Mouse (Mus musculus) adrenal gland, adult 2 months (tissue): ENCODE data around the gene Bloc1s1. TPM values are rescaled to one million over a fixed set of nuclear protein-coding genes. Genes with fewer than 3 reads are reported as not detected.

ENCODE experiments used
- polyA plus RNA-seq: library from polyadenylated mRNA; depleted of rRNA; stranded (reverse); fragments of >200 nt; gene quantifications from 2 replicates; pipeline ENCODE4 v1.2.3, GENCODE M21; 2012; rRNA removed
- total RNA-seq, 2 experiments: library from RNA; stranded (reverse); gene quantifications; 2 replicates each; pipeline ENCODE4 v1.2.3; 2021

The Bloc1s1 gene
- total and polyA plus RNA-seq, 3 experiments = 99.2 to 223 (median 174) TPM

Other genes starting within 250 kb of the Bloc1s1 start
- 10 to 100 TPM; 29.2 to 32.7 TPM for gene Suox, start 250.0 kb downstream of the Bloc1s1 start, total RNA-seq
- gene Suox, start 250.0 kb downstream of the Bloc1s1 start, polyA plus RNA-seq = 10.2 and 10.8 TPM in 2 replicates
- gene Rab5b, start 227.8 kb downstream of the Bloc1s1 start, total RNA-seq = 100 to 1,000 TPM; 112 to 127 TPM
- gene Rab5b, start 227.8 kb downstream of the Bloc1s1 start, polyA plus RNA-seq = 46.5 and 69.5 TPM in 2 replicates
- 1 to 10 TPM in 1 of 2 experiments, under 1 TPM in 1; 0.86 to 1.0 TPM for gene Pmel, start 219.8 kb downstream of the Bloc1s1 start, total RNA-seq
- 0.30 and 0.76 TPM in 2 replicates for gene Pmel, start 219.8 kb downstream of the Bloc1s1 start, polyA plus RNA-seq
- gene Cdk2, start 219.0 kb downstream of the Bloc1s1 start, total RNA-seq = 10 to 100 TPM; 12.6 to 16.2 TPM
- gene Cdk2, start 219.0 kb downstream of the Bloc1s1 start, polyA plus RNA-seq = 10.5 and 10.7 TPM in 2 replicates
- gene Dgka, start 179.2 kb downstream of the Bloc1s1 start, total RNA-seq = 10 to 100 TPM; 11.4 to 26.1 TPM
- gene Dgka, start 179.2 kb downstream of the Bloc1s1 start, polyA plus RNA-seq = 10.5 and 11.0 TPM in 2 replicates
- 10 to 100 TPM; 22.9 to 26.5 TPM for gene Pym1, start 176.1 kb downstream of the Bloc1s1 start, total RNA-seq
- 11.5 and 15.5 TPM in 2 replicates for gene Pym1, start 176.1 kb downstream of the Bloc1s1 start, polyA plus RNA-seq
- gene Mmp19, start 133.1 kb downstream of the Bloc1s1 start, total RNA-seq = 10 to 100 TPM; 35.8 to 64.4 TPM
- gene Mmp19, start 133.1 kb downstream of the Bloc1s1 start, polyA plus RNA-seq = 16.0 and 16.8 TPM in 2 replicates
- 10 to 100 TPM; 61.8 to 77.2 TPM for gene Dnajc14, start 120.0 kb downstream of the Bloc1s1 start, total RNA-seq
- gene Dnajc14, start 120.0 kb downstream of the Bloc1s1 start, polyA plus RNA-seq = 7.1 and 10.6 TPM in 2 replicates
- 1 to 10 TPM; 6.7 to 9.4 TPM for gene Tmem198b, start 119.7 kb downstream of the Bloc1s1 start, total RNA-seq
- 15.6 and 18.0 TPM in 2 replicates for gene Tmem198b, start 119.7 kb downstream of the Bloc1s1 start, polyA plus RNA-seq
- 10 to 100 TPM; 52.7 to 55.8 TPM for gene Sarnp, start 106.7 kb downstream of the Bloc1s1 start, total RNA-seq
- 1.3 and 1.5 TPM in 2 replicates for gene Sarnp, start 106.7 kb downstream of the Bloc1s1 start, polyA plus RNA-seq
- 10 to 100 TPM; 52.3 to 64.8 TPM for gene Ormdl2, start 102.4 kb downstream of the Bloc1s1 start, total RNA-seq
- 29.4 and 36.8 TPM in 2 replicates for gene Ormdl2, start 102.4 kb downstream of the Bloc1s1 start, polyA plus RNA-seq
- 1 to 10 TPM; 1.8 to 2.3 TPM for gene Gdf11, start 32.3 kb downstream of the Bloc1s1 start, total RNA-seq
- 0.55 and 0.99 TPM in 2 replicates for gene Gdf11, start 32.3 kb downstream of the Bloc1s1 start, polyA plus RNA-seq
- gene Cd63, start 23.0 kb downstream of the Bloc1s1 start, total RNA-seq = 100 to 1,000 TPM; 279 to 433 TPM
- 38.2 and 44.2 TPM in 2 replicates for gene Cd63, start 23.0 kb downstream of the Bloc1s1 start, polyA plus RNA-seq
- 10 to 100 TPM; 11.2 to 15.9 TPM for gene Rdh5, start 1.1 kb downstream of the Bloc1s1 start, total RNA-seq
- 24.3 and 29.3 TPM in 2 replicates for gene Rdh5, start 1.1 kb downstream of the Bloc1s1 start, polyA plus RNA-seq
- 10 to 100 TPM in 1 of 2 experiments, 1 to 10 TPM in 1; 8.4 to 25.6 TPM for gene Itga7, start 9.8 kb upstream of the Bloc1s1 start, total RNA-seq
- 19.6 and 32.5 TPM in 2 replicates for gene Itga7, start 9.8 kb upstream of the Bloc1s1 start, polyA plus RNA-seq
- 1 to 10 TPM in 1 of 2 experiments, under 1 TPM in 1; 0.79 to 3.5 TPM for gene Mettl7b, start 37.0 kb upstream of the Bloc1s1 start, total RNA-seq
- 0.52 and 0.97 TPM in 2 replicates for gene Mettl7b, start 37.0 kb upstream of the Bloc1s1 start, polyA plus RNA-seq
- gene Olfr9, start 65.4 kb upstream of the Bloc1s1 start, total RNA-seq = not detected
- gene Olfr9, start 65.4 kb upstream of the Bloc1s1 start, polyA plus RNA-seq = not detected in 2 replicates
- not detected for gene Olfr763, start 86.8 kb upstream of the Bloc1s1 start, total RNA-seq
- gene Olfr763, start 86.8 kb upstream of the Bloc1s1 start, polyA plus RNA-seq = not detected in 2 replicates
- not detected for gene Olfr764-ps1, start 115.9 kb upstream of the Bloc1s1 start, total RNA-seq
- not detected in 2 replicates for gene Olfr764-ps1, start 115.9 kb upstream of the Bloc1s1 start, polyA plus RNA-seq
- not detected for gene Olfr765, start 126.0 kb upstream of the Bloc1s1 start, total RNA-seq
- gene Olfr765, start 126.0 kb upstream of the Bloc1s1 start, polyA plus RNA-seq = not detected in 2 replicates
- gene Olfr766-ps1, start 144.9 kb upstream of the Bloc1s1 start, total RNA-seq = not detected
- not detected in 2 replicates for gene Olfr766-ps1, start 144.9 kb upstream of the Bloc1s1 start, polyA plus RNA-seq
- gene Olfr767, start 158.9 kb upstream of the Bloc1s1 start, total RNA-seq = not detected
- not detected in 2 replicates for gene Olfr767, start 158.9 kb upstream of the Bloc1s1 start, polyA plus RNA-seq
- gene Olfr768, start 175.3 kb upstream of the Bloc1s1 start, total RNA-seq = not detected
- not detected in 2 replicates for gene Olfr768, start 175.3 kb upstream of the Bloc1s1 start, polyA plus RNA-seq
- gene Olfr769, start 193.8 kb upstream of the Bloc1s1 start, total RNA-seq = not detected
- gene Olfr769, start 193.8 kb upstream of the Bloc1s1 start, polyA plus RNA-seq = not detected in 2 replicates
- not detected for gene Olfr770, start 215.0 kb upstream of the Bloc1s1 start, total RNA-seq
- not detected in 2 replicates for gene Olfr770, start 215.0 kb upstream of the Bloc1s1 start, polyA plus RNA-seq
- gene Olfr771, start 240.7 kb upstream of the Bloc1s1 start, total RNA-seq = not detected
- gene Olfr771, start 240.7 kb upstream of the Bloc1s1 start, polyA plus RNA-seq = not detected in 2 replicates